Mouse (Mus musculus): ENCODE data around the gene Atp5c1. TPM values are rescaled to one million over a fixed set of nuclear protein-coding genes. Genes with fewer than 3 reads are reported as not detected.

Atp5c1 gene
- total RNA-seq (2015) (559 and 601 TPM in 2 replicates), total RNA-seq (2017) (468 and 493 TPM in 2 replicates)

DNA sequence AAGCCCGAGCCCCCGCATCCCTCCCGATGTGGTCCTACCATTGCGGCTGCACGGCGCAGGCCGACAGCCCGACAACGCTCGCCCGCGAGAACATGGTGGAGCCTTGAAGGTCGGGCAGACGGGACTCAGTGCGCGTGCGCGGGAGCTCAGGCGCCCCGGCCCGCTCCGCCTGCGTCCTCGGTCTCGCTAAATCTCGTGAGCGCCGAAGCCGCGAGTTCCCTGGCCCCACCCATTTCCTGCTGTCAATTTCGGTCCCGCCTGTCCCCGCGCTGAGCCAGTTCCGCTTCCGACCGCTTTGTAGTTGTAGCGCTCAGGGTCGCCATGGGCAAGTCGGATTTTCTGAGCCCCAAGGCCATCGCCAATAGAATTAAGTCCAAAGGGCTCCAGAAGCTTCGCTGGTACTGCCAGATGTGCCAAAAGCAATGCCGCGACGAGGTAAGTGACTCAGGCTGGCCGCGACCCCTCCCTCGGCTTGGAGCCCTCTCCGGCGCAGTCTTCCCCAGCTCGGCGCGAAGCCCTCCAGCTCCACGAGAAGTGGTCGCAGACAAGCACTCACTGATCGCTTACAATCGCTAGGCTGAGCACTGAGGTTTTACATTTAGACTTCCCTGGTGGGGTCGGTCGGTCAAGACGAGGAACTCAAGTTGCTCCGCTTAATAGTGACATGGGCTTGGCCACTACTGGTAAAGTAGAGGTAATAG, at the start of gene Atp5c1, which contains the start of gene Kin:
Gene Atp5c1, minus strand, starts transcription at position 201 of the 701 bp plus-strand sequence.
Gene Kin, plus strand, starts transcription at position 284 of the 701 bp plus-strand sequence.
- ATAC-seq (replicated peaks; ENCODE audit: poor library complexity), result peak; percentile 90

DNA sequence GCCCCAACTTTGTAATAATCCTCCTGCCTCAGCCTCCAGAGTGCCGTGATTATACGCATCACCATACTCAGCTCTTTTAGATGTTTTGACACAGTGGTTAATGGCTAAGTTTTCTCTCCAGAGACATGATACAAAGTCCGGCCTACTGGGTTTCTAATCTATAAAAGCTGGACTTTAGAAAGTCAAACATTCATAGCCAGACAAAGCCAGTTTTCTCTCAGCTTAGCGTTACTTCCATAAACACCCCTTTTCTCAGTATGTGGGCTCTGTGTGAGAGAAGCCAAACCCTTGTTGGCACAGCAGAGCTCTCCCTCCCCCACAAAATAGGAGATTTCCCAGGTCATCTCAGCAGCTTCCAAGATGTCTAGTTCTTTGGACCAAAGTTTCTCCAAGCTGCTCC, 48.3 kb upstream of the Atp5c1 start:
- no peak for ATAC-seq (replicated peaks; ENCODE audit: poor library complexity)

- no peak for ATAC-seq (replicated peaks; ENCODE audit: poor library complexity)
These were observed 47.2 kb upstream of the Atp5c1 start for GRCm38 (mm10) chr2:10127471-10127870.

GRCm38 (mm10) chr2:10126122-10126521, 45.8 kb upstream of the Atp5c1 start:
- ATAC-seq (replicated peaks; ENCODE audit: poor library complexity), result no peak

GRCm38 (mm10) chr2:10121826-10122225, 41.5 kb upstream of the Atp5c1 start:
- no peak for ATAC-seq (replicated peaks; ENCODE audit: poor library complexity)

DNA sequence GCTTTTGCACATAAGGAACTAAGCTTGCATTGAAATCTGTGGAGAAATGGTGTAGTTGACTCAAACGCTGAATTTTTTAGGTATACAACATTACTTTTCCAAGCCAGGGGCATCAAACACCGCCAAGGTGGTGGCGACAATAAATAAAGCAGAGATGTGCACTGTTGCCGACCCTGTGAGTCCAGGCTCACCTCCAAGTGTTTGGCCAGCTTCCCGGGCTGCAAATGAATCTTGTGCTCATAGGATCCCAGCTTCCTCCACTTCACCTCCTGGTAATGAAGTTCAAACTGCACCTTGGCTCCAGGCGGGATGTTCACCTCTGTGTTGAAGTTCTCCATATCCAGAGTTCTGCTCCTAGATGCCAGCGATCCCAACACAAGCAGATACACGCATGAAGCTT, 39.0 kb upstream of the Atp5c1 start:
- ATAC-seq (replicated peaks; ENCODE audit: poor library complexity), result no peak

- ATAC-seq (replicated peaks; ENCODE audit: poor library complexity), result no peak
These were observed 38.4 kb upstream of the Atp5c1 start for GRCm38 (mm10) chr2:10118751-10119150.

GRCm38 (mm10) chr2:10108535-10109189, 28.4 kb upstream of the Atp5c1 start:
- ATAC-seq (replicated peaks; ENCODE audit: poor library complexity), result no peak

GRCm38 (mm10) chr2:10101180-10101579, 20.9 kb upstream of the Atp5c1 start:
- peak; percentile 95 for ATAC-seq (replicated peaks; ENCODE audit: poor library complexity)

DNA sequence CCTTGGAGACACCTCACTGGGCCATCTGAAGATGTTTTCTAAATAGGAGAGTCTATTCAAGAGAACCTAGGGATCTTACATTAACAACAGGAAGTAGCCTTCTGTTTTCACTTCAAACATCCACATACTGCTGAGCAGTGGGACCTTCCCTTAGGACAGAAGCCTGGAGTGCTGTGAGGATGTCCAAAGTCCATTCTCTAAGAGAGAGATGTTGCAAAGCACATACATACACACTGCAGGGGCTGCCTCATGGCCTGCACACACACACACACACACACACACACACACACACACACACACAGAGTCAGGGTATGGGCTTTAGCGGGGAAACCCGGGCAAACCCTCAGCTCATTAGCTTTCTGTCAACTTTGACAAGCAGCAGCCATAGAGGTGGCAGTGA, 20.2 kb upstream of the Atp5c1 start:
- no peak for ATAC-seq (replicated peaks; ENCODE audit: poor library complexity)

DNA sequence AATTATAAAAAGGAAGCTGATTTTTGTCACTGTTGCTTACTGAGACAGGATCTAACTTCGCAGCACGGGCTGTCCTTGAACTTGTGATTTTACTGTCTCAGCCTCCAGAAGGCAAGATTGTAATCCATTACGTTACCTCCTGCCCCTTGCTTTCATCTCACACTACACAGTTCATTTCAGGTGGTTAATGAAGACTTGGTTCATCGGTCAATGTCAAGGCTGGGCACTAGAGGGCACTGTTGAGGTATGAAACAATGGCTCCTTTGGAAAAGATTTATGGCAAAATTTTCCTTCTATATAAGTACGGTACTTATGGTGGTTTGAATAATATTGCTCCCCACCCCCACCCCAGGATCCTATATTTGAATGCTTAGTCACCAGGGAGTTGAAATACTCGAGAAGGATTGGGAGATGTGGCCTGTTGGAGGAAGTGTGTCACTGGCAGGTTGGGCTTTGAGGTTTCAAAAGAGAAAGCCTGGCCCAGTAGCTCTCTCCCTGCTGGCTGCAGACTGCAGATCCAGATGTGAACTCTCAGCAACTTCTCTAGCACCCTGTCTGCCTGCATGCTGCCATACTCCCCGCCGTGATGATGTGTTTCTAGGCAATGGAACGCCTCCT, 18.4 kb upstream of the Atp5c1 start:
- peak; percentile 64 for ATAC-seq (replicated peaks; ENCODE audit: poor library complexity)

DNA sequence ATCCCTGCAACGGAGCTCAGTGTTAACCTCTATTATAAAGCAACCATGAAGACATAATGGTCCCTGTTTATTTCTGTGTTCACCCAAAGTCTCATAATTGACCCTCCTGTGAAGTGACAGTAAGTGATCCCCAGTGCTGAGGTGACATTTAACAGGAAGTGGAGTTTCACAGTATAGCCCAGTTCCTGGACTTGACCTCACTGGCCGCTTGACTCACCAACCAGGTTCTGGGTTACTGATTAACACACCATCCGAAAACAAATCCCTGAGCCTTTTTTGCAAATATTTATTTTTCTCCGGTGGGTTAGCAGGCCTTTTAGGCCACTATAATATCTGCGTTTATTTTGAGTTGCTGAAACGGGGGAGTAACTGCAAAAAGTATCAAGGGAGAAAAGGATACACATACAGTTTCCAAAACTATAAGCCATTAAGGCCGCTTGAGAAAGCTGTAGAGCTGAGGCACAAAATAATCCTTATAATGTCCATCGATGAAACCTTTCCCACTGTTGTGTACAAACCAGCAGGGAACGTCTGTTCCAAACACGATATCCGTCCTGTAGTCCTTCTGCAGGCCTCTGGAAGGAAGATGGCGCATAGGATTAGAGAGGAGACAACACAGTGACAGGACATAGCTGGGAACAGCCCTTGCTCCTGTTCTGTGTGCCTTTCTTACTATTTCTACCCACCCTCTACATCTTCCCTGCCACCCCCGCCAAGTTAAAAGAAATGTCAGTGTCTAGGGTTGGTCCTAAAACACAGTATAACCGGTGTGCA, 14.2 kb upstream of the Atp5c1 start:
- ATAC-seq (replicated peaks; ENCODE audit: poor library complexity), result no peak

DNA sequence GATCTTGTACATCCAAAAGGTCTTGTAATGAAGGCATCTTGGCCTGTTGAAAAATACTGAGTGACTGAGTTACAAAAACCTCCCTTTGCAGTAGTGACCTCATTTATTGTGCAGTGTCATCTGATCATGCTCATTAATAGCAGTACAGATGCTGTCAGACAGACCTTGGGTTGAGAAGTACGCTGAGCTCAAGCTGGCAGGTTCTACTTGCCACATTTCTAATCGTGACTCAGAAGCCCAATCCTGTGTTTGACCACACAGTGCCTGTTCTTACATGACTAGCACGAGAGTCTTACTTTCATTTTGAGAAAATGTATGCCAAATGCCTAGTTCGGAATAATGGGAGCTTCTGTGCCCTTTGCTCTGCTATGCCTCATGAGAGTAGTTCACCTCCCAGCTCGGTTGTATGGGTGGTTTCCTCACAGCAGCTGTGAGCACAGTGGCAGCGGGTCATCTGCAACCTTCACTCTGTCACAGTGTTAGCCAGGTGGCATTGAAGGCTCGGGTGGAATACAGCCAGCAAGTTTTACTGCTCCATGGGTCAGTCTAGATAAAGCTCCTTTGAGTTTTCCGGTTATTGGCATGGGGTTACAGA, 7.0 kb upstream of the Atp5c1 start:
- no peak for ATAC-seq (replicated peaks; ENCODE audit: poor library complexity)

DNA sequence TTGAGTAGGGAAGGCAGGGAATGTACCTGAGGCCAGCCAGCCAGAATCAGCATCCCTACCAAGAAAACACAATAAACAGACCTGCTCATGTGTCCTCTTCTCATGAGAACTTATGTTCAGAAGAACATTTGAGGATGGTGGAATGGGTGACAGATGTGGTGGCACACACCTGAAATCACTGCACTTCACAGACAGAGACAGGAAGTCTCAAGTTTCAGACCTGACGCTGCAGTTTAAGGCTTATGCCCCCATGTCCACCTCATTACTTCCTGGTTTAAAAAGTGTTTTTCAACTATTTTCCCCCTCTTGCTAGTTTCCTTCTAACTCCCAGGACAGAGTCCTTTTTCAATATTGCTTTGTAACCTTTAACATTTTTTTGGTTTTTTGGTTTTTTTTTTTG, 2.4 kb upstream of the Atp5c1 start:
- no peak for ATAC-seq (replicated peaks; ENCODE audit: poor library complexity)

DNA sequence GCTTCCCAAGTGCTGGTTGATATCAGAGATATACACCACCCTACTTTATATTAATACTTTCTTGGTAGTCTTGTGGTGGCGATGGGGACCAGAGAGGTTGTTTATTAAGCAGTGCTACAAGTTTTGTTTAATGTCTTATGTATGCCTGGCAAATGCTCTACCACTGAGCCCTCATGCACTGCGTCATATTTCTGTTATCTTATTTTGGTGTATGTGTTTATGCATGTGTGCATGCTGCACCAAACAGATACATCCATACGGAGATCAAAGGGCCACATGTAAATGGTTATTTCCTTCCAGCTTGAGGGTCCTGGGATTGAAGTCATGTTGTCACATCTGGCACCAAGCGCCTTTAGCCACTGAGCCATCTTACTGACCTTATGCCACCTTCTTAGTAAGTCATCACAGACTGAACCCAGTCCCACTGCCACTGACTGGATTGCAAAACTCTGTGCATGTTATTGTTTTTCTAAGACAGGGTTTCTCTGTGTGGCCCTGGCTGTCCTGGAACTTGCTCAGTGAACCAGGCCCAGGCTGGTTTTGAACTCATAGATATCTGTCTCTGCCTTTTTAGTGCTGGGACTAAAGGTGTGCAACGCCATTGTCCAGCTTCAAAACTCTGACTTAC, 1.3 kb upstream of the Atp5c1 start:
- 0 out of 2 replicates have a peak, but pooled peaks have one; percentile 4 for ATAC-seq (replicated peaks; ENCODE audit: poor library complexity)

DNA sequence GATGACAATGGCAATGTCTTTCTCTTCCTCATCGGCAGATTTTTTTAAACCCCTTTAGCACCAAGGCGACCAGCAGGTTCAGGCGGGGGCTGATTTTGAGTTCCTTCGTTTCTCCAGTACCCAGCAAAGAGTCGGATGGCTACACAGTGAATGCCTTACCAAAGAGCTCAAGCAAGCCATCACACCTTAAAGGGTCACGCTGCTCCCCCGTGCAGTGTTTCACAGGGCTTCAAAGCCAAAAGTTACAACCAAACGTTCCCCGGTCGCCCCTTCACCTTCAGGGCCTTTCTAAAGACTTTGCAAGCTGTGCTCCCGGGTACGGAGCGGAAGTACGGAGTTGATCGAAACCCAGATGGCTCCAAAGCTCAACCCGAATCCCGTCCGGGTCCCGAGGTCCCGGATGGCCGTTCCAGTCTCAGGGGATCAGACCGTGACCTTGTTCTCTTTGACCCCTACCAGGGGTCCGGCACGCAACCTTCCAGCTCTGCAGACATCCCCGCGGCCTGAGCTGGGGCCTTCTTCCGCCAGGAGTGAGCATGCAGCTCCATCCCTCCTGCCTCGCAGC, 483 bp downstream of the Atp5c1 start:
- peak; percentile 23 for ATAC-seq (replicated peaks; ENCODE audit: poor library complexity)

GRCm38 (mm10) chr2:10076675-10077074, 3.6 kb downstream of the Atp5c1 start:
- ATAC-seq (replicated peaks; ENCODE audit: poor library complexity), result no peak

DNA sequence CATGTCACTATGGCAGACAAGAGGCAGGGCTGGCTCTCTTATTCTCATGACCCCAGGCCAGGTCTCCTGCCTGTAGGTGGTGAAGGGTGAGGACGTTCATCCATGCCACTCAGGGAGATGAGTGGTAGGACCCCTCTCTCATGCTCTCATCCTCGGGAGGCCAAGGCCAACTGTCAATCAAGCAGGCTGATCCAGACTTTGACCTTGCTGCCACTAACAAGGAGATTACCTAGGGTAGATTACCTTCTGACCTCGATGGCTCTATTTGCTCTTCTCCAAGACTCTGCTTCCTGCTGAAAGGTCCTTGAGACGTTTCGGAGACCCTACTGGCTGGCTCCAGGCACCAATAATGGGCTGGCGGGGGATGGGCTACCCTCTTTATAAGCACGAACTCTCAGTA, 5.8 kb downstream of the Atp5c1 start:
- ATAC-seq (replicated peaks; ENCODE audit: poor library complexity), result no peak

GRCm38 (mm10) chr2:10071751-10072150, 8.6 kb downstream of the Atp5c1 start:
- peak; percentile 62 for ATAC-seq (replicated peaks; ENCODE audit: poor library complexity)

- no peak for ATAC-seq (replicated peaks; ENCODE audit: poor library complexity)
These were observed 21.5 kb downstream of the Atp5c1 start for GRCm38 (mm10) chr2:10058836-10059235.

Data from megakaryocyte progenitor cell, adult 5-6 weeks (primary cell).